Mouse (Mus musculus) neural tube, embryonic 13.5 days (tissue): ENCODE results near the gene Haus5. TPM values are rescaled to one million over a fixed set of nuclear protein-coding genes. Genes with fewer than 3 reads are reported as not detected.

ENCODE experiments used
- ATAC-seq: fragments of 200-750 bp; cut with Nextera tagmentation; 2 replicates; pipeline ENCODE4 v1.8.0; 2017; ENCODE audit warnings: low read depth, mild to moderate bottlenecking, moderate TSS enrichment, moderate library complexity
- H3K27ac ChIP-seq: fragments of 300-500 bp; sonication (generic); replicated peaks from 2 replicates; pipeline ENCODE4 v1.5.1; 2015; ENCODE audit warnings: moderate library complexity, mild to moderate bottlenecking, inconsistent platforms
- H3K27me3 ChIP-seq: fragments of 300-500 bp; sonication (generic); 2 replicates; pipeline ENCODE4 v1.6.1; 2015; ENCODE audit warnings: mild to moderate bottlenecking, inconsistent platforms
- H3K36me3 ChIP-seq: fragments of 300-500 bp; sonication (generic); 2 replicates; pipeline ENCODE4 v1.6.1; 2015; ENCODE audit warnings: mild to moderate bottlenecking, inconsistent platforms
- H3K4me1 ChIP-seq: fragments of 300-500 bp; sonication (generic); replicated peaks from 2 replicates; pipeline ENCODE4 v1.6.1; 2015; ENCODE audit warnings: inconsistent platforms
- H3K4me2 ChIP-seq: fragments of 300-500 bp; sonication (generic); 2 replicates; pipeline ENCODE4 v1.6.1; 2015; ENCODE audit warnings: inconsistent platforms, mild to moderate bottlenecking, moderate library complexity
- H3K4me3 ChIP-seq: fragments of 300-500 bp; sonication (generic); 2 replicates; pipeline ENCODE4 v1.5.1; 2015; ENCODE audit warnings: mild to moderate bottlenecking, inconsistent platforms
- H3K9ac ChIP-seq: fragments of 300-500 bp; sonication (generic); 2 replicates; pipeline ENCODE4 v1.6.1; 2015; ENCODE audit warnings: moderate library complexity, mild to moderate bottlenecking, inconsistent platforms
- H3K9me3 ChIP-seq: fragments of 300-500 bp; sonication (generic); 2 replicates; pipeline ENCODE4 v1.6.1; 2016; ENCODE audit warnings: inconsistent platforms
- WGBS: fragments of 180-500 bp; shearing (Covaris S2); methylation state at CpG from one replicate; pipeline ENCODE4 v1.1.7; 2015; 5-methylcytosine and 5-hydroxymethylcytosine counted together
- polyA plus RNA-seq: library from polyadenylated mRNA; unstranded; fragments of >200 nt; fragmentation: Nextera tagmentation; extraction: Ambion mirVana; gene quantifications from 2 replicates; pipeline ENCODE4 v1.2.1, GENCODE M21; 2015

Gene Haus5
- 22.0 and 22.7 TPM in 2 replicates for polyA plus RNA-seq

GRCm38 (mm10) chr7:30664529-30665200, at the start of gene Haus5:
Haus5 (minus strand) TSS chr7:30664994.
- no peaks in the 10 kb centered on the region; the same call in 1 of the 2 replicates for H3K27me3 ChIP-seq
- peaks cover 21% of the 10 kb centered on the region for H3K36me3 ChIP-seq
- H3K9me3 ChIP-seq: no peaks in the 10 kb centered on the region
- H3K9ac ChIP-seq: peak within 1 kb of the TSS; percentile 81
- peak within 1 kb of the TSS; percentile 87 for H3K4me2 ChIP-seq
- 1% methylated on average over 34 of the region's 34 CpGs for WGBS
- H3K4me1 ChIP-seq: peaks cover 11% of the 10 kb centered on the region
- ATAC-seq: peak; percentile 95
- peak within 1 kb of the TSS; percentile 61 for H3K4me3 ChIP-seq
- H3K27ac ChIP-seq: peak within 1 kb of the TSS; percentile 75

- no peak within 1 kb of the TSS for H3K4me2 ChIP-seq
- H3K9me3 ChIP-seq: no peaks in the 10 kb centered on the region
- no peak within 1 kb of the TSS for H3K9ac ChIP-seq
- no peak within 1 kb of the TSS for H3K27ac ChIP-seq
- ATAC-seq: no peak
- peaks cover 2% of the 10 kb centered on the region; the same call in 1 of the 2 replicates for H3K4me1 ChIP-seq
- H3K36me3 ChIP-seq: no peaks in the 10 kb centered on the region
- H3K4me3 ChIP-seq: no peak within 1 kb of the TSS
- WGBS: 77% methylated on average over 3 of the region's 3 CpGs
- peaks cover 34% of the 10 kb centered on the region for H3K27me3 ChIP-seq
Observed at GRCm38 (mm10) chr7:30711942-30712341, 47.1 kb upstream of the Haus5 start, which contains the start of gene Atp4a. Atp4a (plus strand) TSS chr7:30712209.

GRCm38 (mm10) chr7:30707441-30707840, 42.6 kb upstream of the Haus5 start:
- H3K27ac ChIP-seq: no peak overlapping the region
- WGBS: 94% methylated on average over 1 of the region's 1 CpGs
- H3K4me3 ChIP-seq: no peak overlapping the region
- no peak overlapping the region for H3K9ac ChIP-seq
- no peaks in the 10 kb centered on the region; the same call in 1 of the 2 replicates for H3K27me3 ChIP-seq
- no peaks in the 10 kb centered on the region for H3K4me1 ChIP-seq
- H3K36me3 ChIP-seq: no peaks in the 10 kb centered on the region
- H3K4me2 ChIP-seq: no peak overlapping the region
- no peak for ATAC-seq
- no peaks in the 10 kb centered on the region for H3K9me3 ChIP-seq

GRCm38 (mm10) chr7:30706214-30706882, 41.6 kb upstream of the Haus5 start:
- Histone ChIP-seq H3K9me3 (no peaks in the 10 kb centered on the region), H3K27ac (no peak overlapping the region), H3K27me3 (no peaks in the 10 kb centered on the region; the same call in 1 of the 2 replicates), H3K4me1 (no peaks in the 10 kb centered on the region), H3K4me3 (no peak overlapping the region), H3K36me3 (no peaks in the 10 kb centered on the region), H3K9ac (no peak overlapping the region), H3K4me2 (no peak overlapping the region)
- ATAC-seq: no peak
- 84% methylated on average over 7 of the region's 8 CpGs for whole genome bisulfite sequencing

GRCm38 (mm10) chr7:30698589-30698988, 33.8 kb upstream of the Haus5 start, which contains the start of gene 2200002J24Rik:
2200002J24Rik (plus strand) TSS chr7:30698926.
- Histone ChIP-seq H3K9me3 (no peaks in the 10 kb centered on the region), H3K27ac (no peak within 1 kb of the TSS), H3K4me1 (no peaks in the 10 kb centered on the region), H3K27me3 (no peaks in the 10 kb centered on the region), H3K9ac (no peak within 1 kb of the TSS), H3K36me3 (no peaks in the 10 kb centered on the region), H3K4me3 (no peak within 1 kb of the TSS), H3K4me2 (no peak within 1 kb of the TSS)
- 33% methylated on average over 9 of the region's 9 CpGs for WGBS
- no peak for ATAC-seq

GRCm38 (mm10) chr7:30698101-30698500, 33.3 kb upstream of the Haus5 start:
- no peaks in the 10 kb centered on the region for H3K4me1 ChIP-seq
- no peaks in the 10 kb centered on the region for H3K27me3 ChIP-seq
- no peaks in the 10 kb centered on the region for H3K36me3 ChIP-seq
- no peak overlapping the region for H3K4me2 ChIP-seq
- H3K4me3 ChIP-seq: no peak overlapping the region
- no peaks in the 10 kb centered on the region for H3K9me3 ChIP-seq
- no peak overlapping the region for H3K27ac ChIP-seq
- WGBS: 77% methylated on average over 5 of the region's 5 CpGs
- no peak overlapping the region for H3K9ac ChIP-seq
- no peak for ATAC-seq

- no peaks in the 10 kb centered on the region for H3K9me3 ChIP-seq
- 79% methylated on average over 6 of the region's 6 CpGs for WGBS
- H3K4me3 ChIP-seq: no peak overlapping the region
- H3K27ac ChIP-seq: no peak overlapping the region
- no peaks in the 10 kb centered on the region for H3K4me1 ChIP-seq
- H3K27me3 ChIP-seq: peaks cover 25% of the 10 kb centered on the region
- no peak overlapping the region for H3K9ac ChIP-seq
- no peak overlapping the region for H3K4me2 ChIP-seq
- no peak for ATAC-seq
- H3K36me3 ChIP-seq: no peaks in the 10 kb centered on the region
Observed at GRCm38 (mm10) chr7:30688325-30688724, 23.5 kb upstream of the Haus5 start.

GRCm38 (mm10) chr7:30683425-30683824, 18.6 kb upstream of the Haus5 start:
- Histone ChIP-seq H3K4me2 (no peak overlapping the region), H3K4me1 (no peaks in the 10 kb centered on the region), H3K9me3 (no peaks in the 10 kb centered on the region), H3K36me3 (no peaks in the 10 kb centered on the region), H3K27ac (no peak overlapping the region), H3K9ac (no peak overlapping the region), H3K4me3 (no peak overlapping the region), H3K27me3 (peaks cover 28% of the 10 kb centered on the region)
- 77% methylated on average over 2 of the region's 2 CpGs for WGBS
- ATAC-seq: no peak

- H3K27ac ChIP-seq: no peak overlapping the region
- no peak overlapping the region for H3K9ac ChIP-seq
- H3K36me3 ChIP-seq: no peaks in the 10 kb centered on the region
- 73% methylated on average over 5 of the region's 5 CpGs for WGBS
- no peak for ATAC-seq
- peaks cover 13% of the 10 kb centered on the region for H3K27me3 ChIP-seq
- no peaks in the 10 kb centered on the region for H3K9me3 ChIP-seq
- no peak overlapping the region for H3K4me2 ChIP-seq
- H3K4me3 ChIP-seq: no peak overlapping the region
- no peaks in the 10 kb centered on the region for H3K4me1 ChIP-seq
Observed at GRCm38 (mm10) chr7:30681897-30682296, 17.1 kb upstream of the Haus5 start.

- H3K36me3 ChIP-seq: no peaks in the 10 kb centered on the region
- no peak for ATAC-seq
- H3K27ac ChIP-seq: no peak overlapping the region
- no peaks in the 10 kb centered on the region for H3K9me3 ChIP-seq
- H3K27me3 ChIP-seq: peaks cover 7% of the 10 kb centered on the region
- no peak overlapping the region for H3K9ac ChIP-seq
- H3K4me2 ChIP-seq: no peak overlapping the region
- H3K4me3 ChIP-seq: no peak overlapping the region
- H3K4me1 ChIP-seq: no peaks in the 10 kb centered on the region
- 71% methylated on average over 5 of the region's 5 CpGs for WGBS
Observed at GRCm38 (mm10) chr7:30678263-30678975, 13.6 kb upstream of the Haus5 start.

GRCm38 (mm10) chr7:30671480-30671879, 6.7 kb upstream of the Haus5 start, which contains the start of gene Pmis2:
Pmis2 (minus strand) TSS chr7:30671605.
- no peaks in the 10 kb centered on the region for H3K9me3 ChIP-seq
- H3K4me2 ChIP-seq: no peak within 1 kb of the TSS
- no peaks in the 10 kb centered on the region for H3K4me1 ChIP-seq
- H3K36me3 ChIP-seq: no peaks in the 10 kb centered on the region
- no peak within 1 kb of the TSS for H3K4me3 ChIP-seq
- H3K9ac ChIP-seq: no peak within 1 kb of the TSS
- ATAC-seq: no peak
- WGBS: 64% methylated on average over 9 of the region's 9 CpGs
- H3K27ac ChIP-seq: no peak within 1 kb of the TSS
- H3K27me3 ChIP-seq: no peaks in the 10 kb centered on the region; the same call in 1 of the 2 replicates

GRCm38 (mm10) chr7:30669229-30669628, 4.4 kb upstream of the Haus5 start:
- Histone ChIP-seq H3K4me1 (peaks cover 10% of the 10 kb centered on the region), H3K36me3 (no peaks in the 10 kb centered on the region), H3K27me3 (no peaks in the 10 kb centered on the region; the same call in 1 of the 2 replicates), H3K27ac (no peak overlapping the region), H3K4me3 (no peak overlapping the region), H3K9me3 (no peaks in the 10 kb centered on the region), H3K9ac (no peak overlapping the region), H3K4me2 (no peak overlapping the region)
- ATAC-seq: no peak
- WGBS: 41% methylated on average over 3 of the region's 3 CpGs
